Mouse (Mus musculus) stomach, postnatal 0 days (tissue): ENCODE data around the gene Spryd4. TPM values are rescaled to one million over a fixed set of nuclear protein-coding genes. Genes with fewer than 3 reads are reported as not detected.
"Not testable (repeated sequence)": the region's sequence is repeated elsewhere in the genome, so short reads cannot be mapped to it uniquely, and the experiment has no call there.

Source experiments
- ATAC-seq: fragments of 200-750 bp; cut with Nextera tagmentation; 2 replicates; pipeline ENCODE4 v1.8.0; 2017; ENCODE audit not compliant: low FRiP score, low TSS enrichment
- DNase-seq: peaks from one replicate; pipeline ENCODE4 v3.0.0-alpha.2; 2016; ENCODE audit warnings: low spot score
- H3K27ac ChIP-seq: fragments of 300-500 bp; sonication (generic); replicated peaks from 2 replicates; pipeline ENCODE4 v1.5.1; 2014; ENCODE audit warnings: mild to moderate bottlenecking, control low read depth
- H3K27me3 ChIP-seq: fragments of 300-500 bp; sonication (generic); 2 replicates; pipeline ENCODE4 v1.6.1; 2014; ENCODE audit warnings: low read length; ENCODE audit not compliant: control insufficient read depth, insufficient read depth
- H3K36me3 ChIP-seq: fragments of 300-500 bp; sonication (generic); 2 replicates; pipeline ENCODE4 v1.6.1; 2014; ENCODE audit warnings: low read length, mixed read lengths; ENCODE audit not compliant: control insufficient read depth, insufficient read depth
- H3K4me1 ChIP-seq: fragments of 300-500 bp; sonication (generic); replicated peaks from 2 replicates; pipeline ENCODE4 v1.6.1; 2014; ENCODE audit warnings: antibody characterized with exemption; ENCODE audit not compliant: control insufficient read depth, insufficient read depth
- H3K4me2 ChIP-seq: fragments of 300-500 bp; sonication (generic); replicated peaks from 2 replicates; pipeline ENCODE4 v1.6.1; 2014; ENCODE audit warnings: low read depth, mild to moderate bottlenecking, control low read depth, moderate library complexity
- H3K4me3 ChIP-seq: fragments of 300-500 bp; sonication (generic); 2 replicates; pipeline ENCODE4 v1.5.1; 2014; ENCODE audit warnings: low read depth, low read length, control low read depth
- H3K9ac ChIP-seq: fragments of 300-500 bp; sonication (generic); 2 replicates; pipeline ENCODE4 v1.6.1; 2014; ENCODE audit warnings: mild to moderate bottlenecking, low read length, control low read depth, mixed read lengths
- H3K9me3 ChIP-seq: fragments of 300-500 bp; sonication (generic); 2 replicates; pipeline ENCODE4 v1.6.1; 2016; ENCODE audit warnings: low read length; ENCODE audit not compliant: control insufficient read depth
- CTCF ChIP-seq: IDR thresholded peaks from 2 replicates; pipeline ENCODE4 v1.5.1; 2016; ENCODE audit warnings: antibody characterized with exemption, low read depth, mild to moderate bottlenecking, moderate library complexity
- EP300 ChIP-seq: optimal IDR thresholded peaks from 2 replicates; pipeline ENCODE3; 2016; ENCODE audit warnings: antibody characterized with exemption
- WGBS: fragments of 180-500 bp; shearing (Covaris S2); extraction: QIAGEN DNeasy Blood & Tissue Kit; methylation state at CpG from one replicate; pipeline ENCODE4 v1.1.7; 2014; 5-methylcytosine and 5-hydroxymethylcytosine counted together
- polyA plus RNA-seq: library from polyadenylated mRNA; unstranded; fragments of >200 nt; fragmentation: Nextera tagmentation; extraction: Ambion mirVana; gene quantifications from 2 replicates; pipeline ENCODE4 v1.2.1, GENCODE M21; 2015

Gene Spryd4
- polyA plus RNA-seq, 1 experiment from 2014 or later, result 25.6 TPM

- WGBS, result 81% methylated on average over 4 of the region's 4 CpGs
- no peak for ATAC-seq
These were observed 34.3 kb downstream of the Spryd4 start for GRCm38 (mm10) chr10:128177316-128177715.

GRCm38 (mm10) chr10:128175996-128176755, 35.4 kb downstream of the Spryd4 start:
- TF ChIP-seq EP300 (no peak), CTCF (no peak)
- peak overlapping the region; percentile 70 for H3K4me2 ChIP-seq
- H3K4me3 ChIP-seq, result peak overlapping the region; percentile 47
- no peaks in the 10 kb centered on the region for H3K27me3 ChIP-seq
- WGBS, result under 1% methylated on average over 17 of the region's 17 CpGs
- H3K27ac ChIP-seq, result peak overlapping the region; percentile 79
- no peaks in the 10 kb centered on the region for H3K9me3 ChIP-seq
- H3K4me1 ChIP-seq, result no peaks in the 10 kb centered on the region
- ATAC-seq (peak; percentile 91), DNase-seq (peak; percentile 82)
- no peaks in the 10 kb centered on the region for H3K36me3 ChIP-seq
- peak overlapping the region; percentile 48 for H3K9ac ChIP-seq

More at GRCm38 (mm10) chr10:128177316-128177715, 34.3 kb downstream of the Spryd4 start:
- Histone ChIP-seq H3K4me1 (no peaks in the 10 kb centered on the region), H3K27me3 (no peaks in the 10 kb centered on the region), H3K27ac (no peak overlapping the region), H3K36me3 (no peaks in the 10 kb centered on the region), H3K9me3 (no peaks in the 10 kb centered on the region), H3K4me2 (no peak overlapping the region), H3K9ac (no peak overlapping the region), H3K4me3 (no peak overlapping the region)
- no peak for TF ChIP-seq EP300
- no peak for TF ChIP-seq CTCF
- DNase-seq, result no peak

GRCm38 (mm10) chr10:128175302-128175701, 36.3 kb downstream of the Spryd4 start:
- ATAC-seq, result no peak
- DNase-seq, result no peak
- TF ChIP-seq CTCF (no peak), EP300 (no peak)
- Histone ChIP-seq H3K27ac (peak overlapping the region; percentile 79; the same call in 1 of the 2 replicates), H3K4me3 (peak overlapping the region; percentile 47), H3K4me2 (peak overlapping the region; percentile 70), H3K4me1 (no peaks in the 10 kb centered on the region), H3K36me3 (no peaks in the 10 kb centered on the region), H3K9ac (peak overlapping the region; percentile 48), H3K27me3 (no peaks in the 10 kb centered on the region), H3K9me3 (no peaks in the 10 kb centered on the region)
- 6% methylated on average over 3 of the region's 3 CpGs for WGBS

- H3K4me1 ChIP-seq, H3K4me2 ChIP-seq, H3K27ac ChIP-seq, DNase-seq, H3K36me3 ChIP-seq, ATAC-seq, H3K27me3 ChIP-seq, H3K4me3 ChIP-seq, H3K9me3 ChIP-seq, H3K9ac ChIP-seq: not testable (repeated sequence)
- 96% methylated on average over 10 of the region's 10 CpGs for WGBS
These were observed 40.3 kb downstream of the Spryd4 start for GRCm38 (mm10) chr10:128171348-128171747.

GRCm38 (mm10) chr10:128167091-128167490, 44.5 kb downstream of the Spryd4 start:
- H3K9me3 ChIP-seq, result no peaks in the 10 kb centered on the region
- DNase-seq, result no peak

GRCm38 (mm10) chr10:128165726-128166125, 45.9 kb downstream of the Spryd4 start:
- H3K4me1 ChIP-seq, H3K9ac ChIP-seq, DNase-seq, H3K9me3 ChIP-seq, H3K36me3 ChIP-seq, H3K27ac ChIP-seq, H3K4me3 ChIP-seq, ATAC-seq, H3K27me3 ChIP-seq, H3K4me2 ChIP-seq: not testable (repeated sequence)
- WGBS, result 54% methylated on average over 2 of the region's 3 CpGs

More at GRCm38 (mm10) chr10:128167091-128167490, 44.5 kb downstream of the Spryd4 start:
- Histone ChIP-seq H3K27ac (0 out of 2 replicates have a peak overlapping the region, but pooled peaks have one; percentile 13), H3K36me3 (no peaks in the 10 kb centered on the region), H3K4me3 (no peak overlapping the region), H3K9ac (no peak overlapping the region), H3K4me1 (no peaks in the 10 kb centered on the region), H3K27me3 (no peaks in the 10 kb centered on the region), H3K4me2 (no peak overlapping the region)
- no peak for TF ChIP-seq EP300
- no peak for TF ChIP-seq CTCF
- WGBS, result 28% methylated on average over 6 of the region's 6 CpGs
- no peak for ATAC-seq

Other genes with a start within 250 kb of the Spryd4 start
- gene Hsd17b6, start 204.2 kb downstream of the Spryd4 start, polyA plus RNA-seq, result 5.0 and 5.7 TPM in 2 replicates
- 27.3 and 27.4 TPM in 2 replicates for gene Prim1, start 196.6 kb downstream of the Spryd4 start, polyA plus RNA-seq
- 618 and 628 TPM in 2 replicates for gene Naca, start 176.2 kb downstream of the Spryd4 start, polyA plus RNA-seq
- 297 and 316 TPM in 2 replicates for gene Ptges3, start 152.9 kb downstream of the Spryd4 start, polyA plus RNA-seq
- gene Atp5b, start 128.5 kb downstream of the Spryd4 start, polyA plus RNA-seq, result 2,044 and 2,075 TPM in 2 replicates
- 5.5 and 7.9 TPM in 2 replicates for gene Baz2a, start 120.2 kb downstream of the Spryd4 start, polyA plus RNA-seq
- 15.5 and 17.0 TPM in 2 replicates for gene Rbms2, start 31.5 kb downstream of the Spryd4 start, polyA plus RNA-seq
- gene Gls2, start 17.4 kb downstream of the Spryd4 start, polyA plus RNA-seq, result 0.53 and 0.64 TPM in 2 replicates
- not detected in 2 replicates for gene Mip, start 14.0 kb upstream of the Spryd4 start, polyA plus RNA-seq
- 8.9 and 10.5 TPM in 2 replicates for gene Timeless, start 20.3 kb upstream of the Spryd4 start, polyA plus RNA-seq
- gene Apon, start 42.3 kb upstream of the Spryd4 start, polyA plus RNA-seq, result 0.13 TPM in 1 of 2 replicates, not detected in the other
- 1.1 and 2.5 TPM in 2 replicates for gene Apof, start 56.9 kb upstream of the Spryd4 start, polyA plus RNA-seq
- gene Stat2, start 58.8 kb upstream of the Spryd4 start, polyA plus RNA-seq, result 7.8 and 8.6 TPM in 2 replicates
- gene Il23a, start 86.9 kb upstream of the Spryd4 start, polyA plus RNA-seq, result 0.33 and 0.35 TPM in 2 replicates
- 12.6 and 14.1 TPM in 2 replicates for gene Pan2, start 91.5 kb upstream of the Spryd4 start, polyA plus RNA-seq
- 214 and 218 TPM in 2 replicates for gene Cnpy2, start 110.7 kb upstream of the Spryd4 start, polyA plus RNA-seq
- gene Cs, start 125.9 kb upstream of the Spryd4 start, polyA plus RNA-seq, result 152 and 158 TPM in 2 replicates
- 12.9 and 13.8 TPM in 2 replicates for gene Coq10a, start 157.2 kb upstream of the Spryd4 start, polyA plus RNA-seq
- 2.9 and 4.3 TPM in 2 replicates for gene Ankrd52, start 165.3 kb upstream of the Spryd4 start, polyA plus RNA-seq
- 0.75 and 0.76 TPM in 2 replicates for gene Slc39a5, start 189.4 kb upstream of the Spryd4 start, polyA plus RNA-seq
- 53.5 and 54.4 TPM in 2 replicates for gene Nabp2, start 199.7 kb upstream of the Spryd4 start, polyA plus RNA-seq
- gene Rnf41, start 199.8 kb upstream of the Spryd4 start, polyA plus RNA-seq, result 18.9 and 20.1 TPM in 2 replicates
- 21.4 and 26.6 TPM in 2 replicates for gene Smarcc2, start 247.4 kb upstream of the Spryd4 start, polyA plus RNA-seq